Mouse (Mus musculus) hindbrain, embryonic 16.5 days (tissue): Measurements from ENCODE around the gene Kcnip1. TPM values are rescaled to one million over a fixed set of nuclear protein-coding genes. Genes with fewer than 3 reads are reported as not detected.

Experiments
- ATAC-seq: fragments of 200-750 bp; cut with Nextera tagmentation; 2 replicates; pipeline ENCODE4 v1.8.0; 2017; ENCODE audit warnings: moderate TSS enrichment, moderate library complexity
- H3K27ac ChIP-seq: fragments of 300-500 bp; sonication (generic); 2 replicates; pipeline ENCODE4 v1.5.1; 2014; ENCODE audit warnings: low read depth, mild to moderate bottlenecking, control low read depth, low read length, moderate library complexity
- H3K27me3 ChIP-seq: fragments of 300-500 bp; sonication (generic); replicated peaks from 2 replicates; pipeline ENCODE4 v1.6.1; 2014; ENCODE audit warnings: low read length; ENCODE audit not compliant: control insufficient read depth, insufficient read depth
- H3K36me3 ChIP-seq: fragments of 300-500 bp; sonication (generic); 2 replicates; pipeline ENCODE4 v1.6.1; 2014; ENCODE audit warnings: mild to moderate bottlenecking, low read length, moderate library complexity, mixed read lengths; ENCODE audit not compliant: control insufficient read depth, insufficient read depth
- H3K4me1 ChIP-seq: fragments of 300-500 bp; sonication (generic); 2 replicates; pipeline ENCODE4 v1.6.1; 2014; ENCODE audit warnings: low read depth, low read length; ENCODE audit not compliant: control insufficient read depth, insufficient read depth
- H3K4me2 ChIP-seq: fragments of 300-500 bp; sonication (generic); 2 replicates; pipeline ENCODE4 v1.6.1; 2014; ENCODE audit warnings: mild to moderate bottlenecking, low read length, control low read depth, moderate library complexity
- H3K4me3 ChIP-seq: fragments of 300-500 bp; sonication (generic); 2 replicates; pipeline ENCODE4 v1.5.1; 2014; ENCODE audit warnings: mild to moderate bottlenecking, low read length, control low read depth, moderate library complexity
- H3K9ac ChIP-seq: fragments of 300-500 bp; sonication (generic); 2 replicates; pipeline ENCODE4 v1.6.1; 2014; ENCODE audit warnings: low read depth, mild to moderate bottlenecking, control low read depth, low read length, moderate library complexity
- H3K9me3 ChIP-seq: fragments of 300-500 bp; sonication (generic); 2 replicates; pipeline ENCODE4 v1.6.1; 2014; ENCODE audit warnings: mild to moderate bottlenecking, low read length, moderate library complexity; ENCODE audit not compliant: control insufficient read depth
- WGBS: fragments of 180-500 bp; shearing (Covaris S2); extraction: QIAGEN DNeasy Blood & Tissue Kit; methylation state at CpG from one replicate; pipeline ENCODE4 v1.1.7; 2014; 5-methylcytosine and 5-hydroxymethylcytosine counted together
- polyA plus RNA-seq: library from polyadenylated mRNA; unstranded; fragments of >200 nt; fragmentation: Nextera tagmentation; extraction: Ambion mirVana; gene quantifications from 2 replicates; pipeline ENCODE4 v1.2.1, GENCODE M21; 2015

Kcnip1 gene
- polyA plus RNA-seq, 1 experiment from 2014 or later = 146 TPM

GRCm38 (mm10) chr11:33740187-33740586 is 252.8 kb downstream of the Kcnip1 start:
- peaks cover 4% of the 10 kb centered on the region for H3K4me1 ChIP-seq

GRCm38 (mm10) chr11:33736426-33736825 is 256.5 kb downstream of the Kcnip1 start:
- H3K9ac ChIP-seq = no peak overlapping the region
- ATAC-seq = no peak

More at GRCm38 (mm10) chr11:33740187-33740586, 252.8 kb downstream of the Kcnip1 start:
- Histone ChIP-seq H3K27ac (no peak overlapping the region), H3K4me3 (no peak overlapping the region), H3K9ac (no peak overlapping the region), H3K4me2 (no peak overlapping the region), H3K9me3 (no peaks in the 10 kb centered on the region), H3K27me3 (no peaks in the 10 kb centered on the region; the same call in 1 of the 2 replicates), H3K36me3 (no peaks in the 10 kb centered on the region)
- WGBS = 75% methylated on average over 3 of the region's 3 CpGs
- ATAC-seq = no peak

GRCm38 (mm10) chr11:33733269-33733668 is 259.7 kb downstream of the Kcnip1 start:
- no peak overlapping the region for H3K9ac ChIP-seq
- 10% methylated on average over 3 of the region's 3 CpGs for WGBS

More at GRCm38 (mm10) chr11:33736426-33736825, 256.5 kb downstream of the Kcnip1 start:
- Histone ChIP-seq H3K9me3 (no peaks in the 10 kb centered on the region), H3K4me3 (no peak overlapping the region), H3K27me3 (no peaks in the 10 kb centered on the region; the same call in 1 of the 2 replicates), H3K27ac (no peak overlapping the region), H3K4me1 (no peaks in the 10 kb centered on the region; the same call in 1 of the 2 replicates), H3K36me3 (no peaks in the 10 kb centered on the region), H3K4me2 (no peak overlapping the region)
- 38% methylated on average over 10 of the region's 10 CpGs for WGBS

GRCm38 (mm10) chr11:33732358-33732757 is 260.6 kb downstream of the Kcnip1 start:
- 73% methylated on average over 8 of the region's 8 CpGs for WGBS
- ATAC-seq = peak; percentile 44; the same call in 1 of the 2 replicates
- no peak overlapping the region for H3K4me3 ChIP-seq
- no peaks in the 10 kb centered on the region for H3K36me3 ChIP-seq
- no peaks in the 10 kb centered on the region; the same call in 1 of the 2 replicates for H3K27me3 ChIP-seq
- H3K27ac ChIP-seq = no peak overlapping the region
- H3K4me1 ChIP-seq = no peaks in the 10 kb centered on the region
- no peak overlapping the region for H3K4me2 ChIP-seq
- H3K9ac ChIP-seq = no peak overlapping the region
- H3K9me3 ChIP-seq = no peaks in the 10 kb centered on the region

More at GRCm38 (mm10) chr11:33733269-33733668, 259.7 kb downstream of the Kcnip1 start:
- no peak overlapping the region for H3K27ac ChIP-seq
- H3K9me3 ChIP-seq = no peaks in the 10 kb centered on the region
- no peak overlapping the region for H3K4me2 ChIP-seq
- H3K4me1 ChIP-seq = no peaks in the 10 kb centered on the region
- H3K4me3 ChIP-seq = no peak overlapping the region
- ATAC-seq = peak; percentile 43; the same call in 1 of the 2 replicates
- no peaks in the 10 kb centered on the region for H3K36me3 ChIP-seq
- no peaks in the 10 kb centered on the region; the same call in 1 of the 2 replicates for H3K27me3 ChIP-seq

GRCm38 (mm10) chr11:33721297-33721696 is 271.7 kb downstream of the Kcnip1 start:
- Histone ChIP-seq H3K27me3 (no peaks in the 10 kb centered on the region), H3K4me1 (no peaks in the 10 kb centered on the region), H3K9me3 (no peaks in the 10 kb centered on the region), H3K4me2 (no peak overlapping the region), H3K27ac (no peak overlapping the region), H3K36me3 (no peaks in the 10 kb centered on the region), H3K4me3 (no peak overlapping the region), H3K9ac (no peak overlapping the region)
- ATAC-seq = peak; percentile 68
- 25% methylated on average over 7 of the region's 7 CpGs for WGBS

GRCm38 (mm10) chr11:33706777-33707176 is 286.2 kb downstream of the Kcnip1 start:
- Histone ChIP-seq H3K9me3 (no peaks in the 10 kb centered on the region), H3K4me3 (no peak overlapping the region), H3K36me3 (no peaks in the 10 kb centered on the region), H3K4me1 (no peaks in the 10 kb centered on the region), H3K27me3 (no peaks in the 10 kb centered on the region), H3K27ac (no peak overlapping the region), H3K4me2 (no peak overlapping the region), H3K9ac (no peak overlapping the region)
- ATAC-seq = no peak
- WGBS = 40% methylated on average over 4 of the region's 4 CpGs

- H3K4me1 ChIP-seq = no peaks in the 10 kb centered on the region
- no peak overlapping the region for H3K27ac ChIP-seq
- H3K4me2 ChIP-seq = no peak overlapping the region
- no peaks in the 10 kb centered on the region for H3K27me3 ChIP-seq
- WGBS = 24% methylated on average over 2 of the region's 2 CpGs
- H3K9ac ChIP-seq = no peak overlapping the region
- H3K9me3 ChIP-seq = no peaks in the 10 kb centered on the region
- no peak overlapping the region for H3K4me3 ChIP-seq
- H3K36me3 ChIP-seq = no peaks in the 10 kb centered on the region
- no peak for ATAC-seq
Observed at GRCm38 (mm10) chr11:33701958-33702459, 290.9 kb downstream of the Kcnip1 start.

- Histone ChIP-seq H3K27me3 (no peaks in the 10 kb centered on the region), H3K27ac (no peak overlapping the region), H3K4me1 (no peaks in the 10 kb centered on the region), H3K9me3 (no peaks in the 10 kb centered on the region), H3K4me3 (no peak overlapping the region), H3K9ac (no peak overlapping the region; the same call in 1 of the 2 replicates), H3K36me3 (no peaks in the 10 kb centered on the region), H3K4me2 (no peak overlapping the region)
- no peak for ATAC-seq
- WGBS = 73% methylated on average over 1 of the region's 1 CpGs
Observed at GRCm38 (mm10) chr11:33701236-33701957, 291.6 kb downstream of the Kcnip1 start.

GRCm38 (mm10) chr11:33700725-33701124 is 292.2 kb downstream of the Kcnip1 start:
- Histone ChIP-seq H3K9ac (no peak overlapping the region), H3K4me2 (no peak overlapping the region), H3K9me3 (no peaks in the 10 kb centered on the region), H3K36me3 (no peaks in the 10 kb centered on the region), H3K4me1 (no peaks in the 10 kb centered on the region), H3K27me3 (no peaks in the 10 kb centered on the region), H3K27ac (no peak overlapping the region), H3K4me3 (no peak overlapping the region)
- 53% methylated on average over 4 of the region's 4 CpGs for WGBS
- no peak for ATAC-seq
